Mouse (Mus musculus) embryo, embryonic 10.5 days (tissue): ENCODE measurements around the gene Gm37240.

Source experiments
- DNase-seq: peaks from one replicate; pipeline ENCODE4 v3.0.0-alpha.2; 2015; ENCODE audit warnings: low spot score

Gene Gm37240

DNA sequence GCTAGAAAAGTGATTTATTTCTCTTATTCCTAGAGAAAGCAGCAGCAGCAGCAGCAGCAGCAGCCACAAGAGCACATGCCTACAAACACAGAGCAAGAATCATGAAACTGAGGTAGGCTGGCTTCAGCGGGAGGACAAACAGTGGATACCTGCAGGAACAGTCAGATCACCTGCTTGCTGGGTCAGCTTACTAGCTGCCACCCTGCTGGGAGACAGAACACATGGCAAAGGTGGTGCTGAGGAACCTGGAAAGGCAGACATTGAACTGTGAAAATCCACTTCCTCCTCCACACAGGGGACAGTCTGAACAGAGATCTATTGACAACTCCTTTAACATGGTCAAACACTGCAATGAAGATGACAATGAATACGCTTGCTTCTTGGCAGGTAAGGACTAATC, 1358.3 kb downstream of the Gm37240 start:
- DNase-seq: no peak

- no peak for DNase-seq
Observed at GRCm38 (mm10) chr3:84524952-84525351, 1362.4 kb downstream of the Gm37240 start.

DNA sequence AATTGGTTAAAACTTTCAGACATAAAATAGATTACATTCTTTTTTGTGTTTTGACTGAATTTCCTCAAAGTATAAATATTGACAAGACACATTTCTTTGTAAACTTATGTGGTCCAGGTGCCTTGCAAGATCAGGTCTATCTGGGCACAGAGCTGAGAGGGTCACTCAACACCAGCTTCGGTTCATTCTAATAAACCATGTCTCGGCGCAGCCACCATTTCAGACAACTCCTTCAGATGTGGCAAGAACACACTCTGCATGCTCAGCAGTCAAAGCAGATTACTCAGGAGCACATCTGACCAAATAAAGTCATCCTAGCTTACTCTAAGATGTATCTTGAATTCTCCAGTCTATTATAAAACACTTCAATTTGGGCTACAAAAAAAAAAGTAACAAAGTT, 1371.2 kb downstream of the Gm37240 start:
- DNase-seq: no peak

DNA sequence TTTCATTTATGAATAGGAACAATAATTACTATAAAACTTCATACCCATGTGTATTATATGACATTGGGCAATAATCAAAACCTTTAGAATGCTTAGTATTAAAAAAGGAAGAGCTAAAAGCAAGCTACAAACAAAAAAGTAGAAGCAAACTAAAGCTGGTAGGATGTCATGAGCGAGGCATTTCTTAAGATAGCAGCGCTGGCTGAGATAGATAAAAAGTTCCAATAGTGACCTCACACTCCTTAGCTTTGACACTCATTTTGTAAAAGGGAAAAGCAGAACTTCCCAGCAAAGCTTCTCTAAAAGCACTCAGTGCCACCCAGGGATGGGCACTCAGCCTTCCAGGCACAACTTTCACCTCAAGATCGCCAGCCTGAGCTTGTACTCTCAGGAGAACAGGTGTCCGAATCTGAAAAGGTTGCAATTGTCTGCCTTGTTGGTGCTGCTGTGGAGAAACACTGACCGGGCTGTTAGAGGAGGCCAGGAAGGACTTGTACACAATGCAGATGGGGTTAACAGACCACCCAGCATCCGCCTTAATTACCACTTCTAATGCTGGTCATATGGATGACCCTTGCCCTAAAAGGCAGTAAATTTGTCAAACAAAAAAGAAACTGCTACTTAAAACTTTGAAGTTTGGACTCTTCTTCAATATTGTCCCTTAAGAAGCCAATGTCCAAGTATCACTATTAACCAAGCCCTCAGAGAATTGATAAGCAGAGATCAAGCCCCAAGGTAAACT, 1374.4 kb downstream of the Gm37240 start:
- DNase-seq: peak; percentile 50

DNA sequence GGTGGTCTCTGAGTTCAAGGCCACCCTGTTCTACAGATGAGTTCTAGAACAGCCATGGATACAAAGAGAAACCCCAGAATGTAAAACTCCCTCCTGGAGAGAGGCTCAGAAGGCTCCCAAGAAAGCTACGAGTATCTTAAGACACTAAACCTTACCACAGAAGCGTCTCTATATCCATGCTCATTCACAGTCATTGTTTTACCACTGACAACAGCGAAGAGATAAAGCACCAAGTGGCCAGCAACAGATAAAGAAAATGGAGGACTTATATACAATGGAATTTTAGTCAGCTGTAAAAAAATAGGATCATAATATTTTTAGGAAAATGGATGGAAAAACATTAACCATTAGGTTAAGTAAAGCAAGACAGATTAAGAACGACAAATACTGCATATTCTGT, 1382.1 kb downstream of the Gm37240 start:
- no peak for DNase-seq

DNA sequence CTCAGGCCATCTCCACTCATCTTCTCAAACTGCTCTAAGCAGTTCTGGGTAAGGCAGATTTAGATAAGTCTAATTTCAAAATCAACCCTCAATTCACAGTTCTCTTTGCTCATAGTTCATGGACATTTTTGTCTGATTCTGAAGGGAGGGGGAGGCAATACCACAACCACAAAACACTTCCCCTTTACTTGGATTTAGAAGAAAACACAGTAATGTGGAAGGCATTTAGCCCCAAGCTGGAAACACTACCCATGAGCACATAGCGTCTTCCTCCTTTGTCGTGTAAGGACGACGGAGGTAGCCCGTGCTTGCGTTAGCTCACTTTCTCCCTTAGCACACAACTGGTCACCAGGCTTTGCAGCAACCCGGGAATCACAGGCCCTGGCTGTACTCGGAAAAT, 1383.0 kb downstream of the Gm37240 start:
- DNase-seq: no peak

DNA sequence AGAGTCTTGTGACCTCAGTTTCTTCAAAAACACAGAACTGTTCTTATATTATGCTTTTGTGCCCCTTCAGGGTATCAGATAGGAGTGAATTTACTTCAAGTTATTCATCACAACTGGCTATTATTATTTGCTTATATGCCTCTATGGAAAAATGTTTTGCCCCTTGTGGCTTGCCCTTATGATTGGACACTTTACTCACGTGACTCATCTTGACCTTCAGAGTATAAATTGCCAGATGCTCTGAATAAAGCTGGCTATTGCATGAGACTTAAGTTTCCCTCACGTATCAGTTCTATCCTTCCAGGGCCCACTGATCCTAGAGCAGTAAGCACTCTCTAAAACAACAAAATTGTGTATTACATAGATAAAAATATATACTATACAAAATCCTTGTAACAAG, 1385.2 kb downstream of the Gm37240 start:
- DNase-seq: no peak

GRCm38 (mm10) chr3:84500491-84500890, 1386.8 kb downstream of the Gm37240 start:
- DNase-seq: no peak

DNA sequence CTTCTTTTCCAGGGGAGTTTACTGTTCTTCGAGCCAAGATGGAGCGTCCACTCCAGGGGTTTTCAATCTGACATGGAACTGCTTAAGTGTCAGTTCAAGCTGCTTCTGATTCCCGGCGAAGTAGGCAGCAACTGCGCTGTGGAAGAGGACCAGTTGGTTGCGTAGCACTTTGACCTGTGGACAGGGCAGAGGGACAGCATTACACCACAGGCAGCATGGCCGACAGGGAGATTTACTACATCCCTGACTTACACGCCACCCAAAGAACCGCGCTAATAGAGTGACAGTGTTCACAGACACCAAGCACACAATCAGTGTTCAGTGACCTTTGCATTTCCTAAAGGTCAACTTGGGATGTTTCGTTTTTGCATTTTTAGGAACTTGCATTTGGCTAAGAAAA, 1389.6 kb downstream of the Gm37240 start:
- DNase-seq: no peak

DNA sequence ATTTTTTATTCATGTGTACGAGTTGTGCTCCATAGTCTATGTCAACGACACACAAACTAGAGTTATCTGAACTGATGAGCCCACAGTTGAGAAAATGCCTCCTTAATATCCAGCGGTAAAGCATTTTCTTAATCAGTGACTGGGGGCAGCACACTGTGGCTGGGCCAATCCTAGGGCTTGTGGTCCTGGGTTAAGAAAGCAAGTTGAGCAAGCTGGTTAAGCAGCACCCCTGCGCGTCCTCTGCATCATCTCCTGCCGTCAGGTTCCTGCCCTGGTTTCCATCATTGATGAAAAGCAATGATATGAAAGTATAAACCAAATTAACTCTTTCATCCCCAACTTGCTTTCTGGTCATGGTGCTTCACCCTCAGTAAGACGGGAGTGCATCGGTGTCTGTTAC, 1394.7 kb downstream of the Gm37240 start:
- DNase-seq: no peak

GRCm38 (mm10) chr3:84492148-84492547, 1395.2 kb downstream of the Gm37240 start:
- DNase-seq: no peak

DNA sequence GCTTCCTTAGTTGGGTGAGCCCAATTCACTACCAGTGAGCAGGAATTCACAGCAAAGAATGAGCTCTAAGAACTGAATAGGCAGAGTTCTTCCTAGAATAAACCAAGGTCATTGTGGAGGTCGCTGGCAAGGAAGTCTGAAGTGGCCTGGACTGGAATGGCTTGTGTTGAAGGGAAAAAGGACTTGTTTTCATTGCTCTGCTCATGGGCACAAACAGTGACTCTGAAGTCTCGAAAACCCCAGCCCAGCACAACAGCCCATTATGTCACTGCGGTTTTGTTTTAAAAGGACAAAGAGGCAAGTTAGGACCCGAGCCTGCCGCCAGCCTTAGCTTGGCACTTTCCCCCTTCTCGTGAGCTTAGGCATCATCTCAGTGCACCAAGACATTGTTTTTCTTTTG, 1398.6 kb downstream of the Gm37240 start:
- DNase-seq: no peak

DNA sequence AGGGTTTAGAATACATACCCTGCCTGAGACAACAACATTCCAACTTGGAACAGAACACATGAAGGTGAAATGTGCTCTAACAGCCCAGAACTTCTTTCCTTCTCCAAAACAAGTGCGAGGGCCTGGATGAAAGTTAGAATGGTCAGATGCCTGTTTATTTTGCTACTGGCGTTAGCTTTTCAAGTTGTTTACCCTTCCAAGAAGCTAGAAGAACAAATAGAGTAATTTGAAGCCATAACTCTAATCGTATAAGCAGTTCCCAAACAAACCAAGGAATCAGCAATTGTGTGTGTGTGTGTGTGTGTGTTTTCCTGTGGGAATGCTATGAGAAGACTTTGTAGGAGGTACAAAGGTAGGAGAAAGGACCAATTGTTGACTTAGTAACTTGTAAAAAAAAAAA, 1402.4 kb downstream of the Gm37240 start:
- no peak for DNase-seq

GRCm38 (mm10) chr3:84484333-84484732, 1403.0 kb downstream of the Gm37240 start:
- DNase-seq: no peak

DNA sequence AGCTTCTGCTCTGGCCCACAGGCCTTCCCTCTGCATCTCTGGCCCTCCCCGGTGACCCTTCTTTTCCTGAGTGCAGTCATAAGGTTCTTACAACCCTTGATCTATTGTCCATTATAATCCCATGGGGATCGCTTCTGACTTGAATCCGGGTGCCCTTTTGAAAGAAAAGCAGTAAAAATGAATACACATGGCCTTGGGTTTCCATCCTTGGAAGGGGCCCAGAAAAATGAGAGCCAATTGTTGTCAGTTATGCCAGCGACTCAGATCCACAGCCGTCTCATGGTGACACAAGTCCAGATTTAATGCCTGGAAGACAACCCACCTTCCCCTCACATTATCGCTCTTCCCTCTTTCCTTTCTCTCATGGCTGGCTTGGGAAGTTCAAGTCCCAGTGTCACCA, 1405.2 kb downstream of the Gm37240 start:
- no peak for DNase-seq

- peak; percentile 71 for DNase-seq
Observed at GRCm38 (mm10) chr3:84481104-84481503, 1406.2 kb downstream of the Gm37240 start.

GRCm38 (mm10) chr3:84480006-84480897, 1407.1 kb downstream of the Gm37240 start, which contains the start of gene Fhdc1:
TSS of gene Fhdc1 (minus strand) at chr3:84480429.
- peak; percentile 60 for DNase-seq

- peak; percentile 57 for DNase-seq
Observed at GRCm38 (mm10) chr3:84479293-84480005, 1407.9 kb downstream of the Gm37240 start.

GRCm38 (mm10) chr3:84478896-84479292, 1408.4 kb downstream of the Gm37240 start:
- no peak for DNase-seq

DNA sequence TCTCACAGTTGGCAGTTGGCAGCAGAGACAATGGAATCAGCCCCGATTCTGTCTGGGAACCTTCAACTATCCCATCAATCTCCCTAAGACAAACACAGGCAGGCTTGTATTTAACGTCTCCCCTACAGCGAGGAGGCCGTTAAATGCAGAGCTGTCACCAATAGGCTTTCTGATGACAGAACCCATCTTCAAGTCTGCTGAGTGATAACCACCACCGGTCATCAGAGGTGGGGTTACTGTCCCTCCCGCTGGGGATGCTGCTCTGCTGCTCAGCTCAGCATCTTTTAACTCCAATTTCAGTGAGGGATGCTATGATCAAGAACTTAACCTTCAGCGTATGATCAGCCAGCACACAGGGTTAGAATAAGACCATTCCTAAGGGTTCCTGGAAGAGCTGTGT, 1409.1 kb downstream of the Gm37240 start:
- DNase-seq: peak; percentile 50

- no peak for DNase-seq
Observed at GRCm38 (mm10) chr3:84477498-84477897, 1409.8 kb downstream of the Gm37240 start.

GRCm38 (mm10) chr3:84474981-84475775, 1412.1 kb downstream of the Gm37240 start:
- DNase-seq: no peak
